Mouse (Mus musculus): Measurements from ENCODE around the gene Grin1. TPM values are rescaled to one million over a fixed set of nuclear protein-coding genes. Genes with fewer than 3 reads are reported as not detected.

The Grin1 gene
- polyA plus RNA-seq, 2 experiments: 0.02 to 0.06 TPM

- H3K36me3 ChIP-seq (replicated peaks; ENCODE audit: control insufficient read depth, insufficient read depth, low read depth): no peaks in the 10 kb centered on the region
- DNase-seq (ENCODE audit: low read depth in 3 of 3, low spot score in 3 of 3) (no peak), ATAC-seq (ENCODE audit: insufficient read depth) (no peak)
- H3K9ac ChIP-seq (replicated peaks): no peak overlapping the region
- H3K4me3 ChIP-seq (ENCODE audit: insufficient read depth in 1 of 2, low read depth in 2 of 2, low read length in 2 of 2): no peak overlapping the region
- TF ChIP-seq EP300 (IDR thresholded peaks at IDR 0.05; ENCODE audit: low read depth) (no peak), CTCF (IDR thresholded peaks at IDR 0.05; ENCODE audit: low read depth) (no peak)
- H3K9me3 ChIP-seq (ENCODE audit: control insufficient read depth, low read length): no peaks in the 10 kb centered on the region
- no peak overlapping the region for H3K27ac ChIP-seq
- peaks cover 0 to 4% of the 10 kb centered on the region in 2 experiments; a peak in 2 of 4 replicates for H3K4me1 ChIP-seq (replicated peaks; ENCODE audit: control insufficient read depth in 2 of 2, insufficient read depth in 2 of 2, low read length in 1 of 2)
- peaks cover 4% of the 10 kb centered on the region; the same call in 1 of the 2 replicates for H3K27me3 ChIP-seq (ENCODE audit: control insufficient read depth, insufficient read depth, low read length)
- H3K4me2 ChIP-seq (ENCODE audit: low read depth): no peak overlapping the region
- WGBS (ENCODE audit: insufficient replicate concordance): 71% methylated on average over 13 of the region's 13 CpGs
Observed at GRCm38 (mm10) chr2:25363478-25364178, 44.6 kb upstream of the Grin1 start.

- H3K4me1 ChIP-seq (replicated peaks; ENCODE audit: control insufficient read depth in 2 of 2, insufficient read depth in 2 of 2, low read length in 1 of 2): peaks cover 8 to 16% of the 10 kb centered on the region in 2 experiments; a peak in 3 of 4 replicates
- H3K36me3 ChIP-seq (replicated peaks; ENCODE audit: control insufficient read depth, insufficient read depth, low read depth): no peaks in the 10 kb centered on the region
- ATAC-seq (ENCODE audit: insufficient read depth) (no peak), DNase-seq (ENCODE audit: low read depth in 3 of 3, low spot score in 3 of 3) (no peak)
- H3K9me3 ChIP-seq (ENCODE audit: control insufficient read depth, low read length): no peaks in the 10 kb centered on the region
- no peaks in the 10 kb centered on the region for H3K27me3 ChIP-seq (ENCODE audit: control insufficient read depth, insufficient read depth, low read length)
- H3K27ac ChIP-seq: no peak overlapping the region
- no peak overlapping the region for H3K4me3 ChIP-seq (ENCODE audit: insufficient read depth in 1 of 2, low read depth in 2 of 2, low read length in 2 of 2)
- H3K9ac ChIP-seq (replicated peaks): no peak overlapping the region
- WGBS (ENCODE audit: insufficient replicate concordance): 56% methylated on average over 4 of the region's 4 CpGs
- TF ChIP-seq EP300 (IDR thresholded peaks at IDR 0.05; ENCODE audit: low read depth): no peak
- TF ChIP-seq CTCF (IDR thresholded peaks at IDR 0.05; ENCODE audit: low read depth): no peak
- no peak overlapping the region for H3K4me2 ChIP-seq (ENCODE audit: low read depth)
Observed at GRCm38 (mm10) chr2:25359848-25360247, 40.9 kb upstream of the Grin1 start.

- TF ChIP-seq CTCF (IDR thresholded peaks at IDR 0.05; ENCODE audit: low read depth): no peak
- TF ChIP-seq EP300 (IDR thresholded peaks at IDR 0.05; ENCODE audit: low read depth): no peak
- WGBS (ENCODE audit: insufficient replicate concordance): 5% methylated on average over 13 of the region's 13 CpGs
- Histone ChIP-seq H3K27ac (no peak within 1 kb of the TSS), H3K9ac (replicated peaks) (peak within 1 kb of the TSS; percentile 53), H3K4me1 (replicated peaks; ENCODE audit: control insufficient read depth in 2 of 2, insufficient read depth in 2 of 2, low read length in 1 of 2) (peaks cover 8 to 16% of the 10 kb centered on the region in 2 experiments; a peak in 3 of 4 replicates), H3K9me3 (ENCODE audit: control insufficient read depth, low read length) (no peaks in the 10 kb centered on the region), H3K4me3 (ENCODE audit: insufficient read depth in 1 of 2, low read depth in 2 of 2, low read length in 2 of 2) (peak within 1 kb of the TSS; percentile 56 to 88), H3K36me3 (replicated peaks; ENCODE audit: control insufficient read depth, insufficient read depth, low read depth) (peaks cover 3% of the 10 kb centered on the region; the same call in 1 of the 2 replicates), H3K4me2 (ENCODE audit: low read depth) (peak within 1 kb of the TSS; percentile 82), H3K27me3 (ENCODE audit: control insufficient read depth, insufficient read depth, low read length) (no peaks in the 10 kb centered on the region)
- ATAC-seq (ENCODE audit: insufficient read depth) (peak; percentile 76), DNase-seq (ENCODE audit: low read depth in 3 of 3, low spot score in 3 of 3) (peak; percentile 68 to 76 (median 73))
Observed at GRCm38 (mm10) chr2:25356208-25357079, 37.5 kb upstream of the Grin1 start, which contains the start of gene Dpp7. Dpp7 (minus strand) TSS chr2:25356359.

DNA sequence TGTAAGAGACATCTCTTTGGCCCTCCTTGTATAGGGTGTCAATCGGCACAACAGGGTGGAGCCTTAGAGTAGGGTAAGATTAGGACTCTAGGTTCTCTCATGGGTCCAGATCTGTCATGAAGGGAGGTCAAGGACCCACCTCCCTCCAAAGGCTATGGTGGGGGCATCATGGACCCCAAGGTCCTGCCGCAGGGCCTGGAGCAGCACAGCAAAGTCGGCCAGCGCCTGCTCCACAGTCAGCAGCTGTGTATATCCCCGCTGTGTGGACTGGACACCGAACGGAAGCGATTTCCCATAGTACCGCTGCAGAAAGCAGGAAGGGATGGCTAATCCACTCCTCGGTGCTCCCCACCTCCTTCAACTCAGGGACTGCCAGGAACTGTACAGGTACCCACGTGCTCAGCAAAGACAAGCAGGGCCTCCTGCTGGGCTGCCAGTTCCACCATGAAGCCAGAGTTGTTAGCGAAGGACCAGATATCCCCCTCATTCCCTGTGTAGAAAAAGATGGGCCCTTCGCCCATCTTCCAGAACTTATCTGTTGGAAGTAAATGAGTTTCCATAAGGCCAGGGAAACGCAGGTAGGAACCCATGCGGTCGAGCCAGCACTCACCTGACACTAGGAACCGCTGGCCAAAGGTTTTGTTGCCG, 36.6 kb upstream of the Grin1 start:
- Histone ChIP-seq H3K4me2 (ENCODE audit: low read depth) (peak overlapping the region; percentile 82), H3K4me1 (replicated peaks; ENCODE audit: control insufficient read depth in 2 of 2, insufficient read depth in 2 of 2, low read length in 1 of 2) (peaks cover 8 to 16% of the 10 kb centered on the region in 2 experiments; a peak in 3 of 4 replicates), H3K27ac (no peak overlapping the region), H3K9ac (replicated peaks) (peak overlapping the region; percentile 53), H3K27me3 (ENCODE audit: control insufficient read depth, insufficient read depth, low read length) (no peaks in the 10 kb centered on the region), H3K9me3 (ENCODE audit: control insufficient read depth, low read length) (no peaks in the 10 kb centered on the region), H3K36me3 (replicated peaks; ENCODE audit: control insufficient read depth, insufficient read depth, low read depth) (peaks cover 7% of the 10 kb centered on the region), H3K4me3 (ENCODE audit: insufficient read depth in 1 of 2, low read depth in 2 of 2, low read length in 2 of 2) (peak overlapping the region; percentile 56 to 88)
- DNase-seq (ENCODE audit: low read depth in 3 of 3, low spot score in 3 of 3) (no peak), ATAC-seq (ENCODE audit: insufficient read depth) (no peak)
- no peak for TF ChIP-seq CTCF (IDR thresholded peaks at IDR 0.05; ENCODE audit: low read depth)
- no peak for TF ChIP-seq EP300 (IDR thresholded peaks at IDR 0.05; ENCODE audit: low read depth)
- 33% methylated on average over 18 of the region's 18 CpGs for WGBS (ENCODE audit: insufficient replicate concordance)

All from liver, embryonic 14.5 days (tissue).